15 mouse cellular contexts compared by ENCODE assay signal in genomic region chr11:3969837-3970236, GRCm38 (mm10). TPM values are rescaled to one million over a fixed set of nuclear protein-coding genes. Genes with fewer than 3 reads are reported as not detected.
DNase-seq lines count a peak whose midpoint lies in the region; ATAC-seq and TF ChIP-seq lines count a peak whose summit lies in the region.
"Had no signal": no experiment of that assay in that cellular context is flagged by ENCODE, and none has a peak within 500 bp of the region (broad histone marks: within the 10 kb centered on the region; RNA-seq: fewer than 3 reads in every experiment).

No protein-coding gene starts in this region.

- H3K27me3 ChIP-seq in forebrain, embryonic 11.5 days (ENCODE audit: control insufficient read depth, insufficient read depth, low read length), result no peaks in the 10 kb centered on the region
- no peaks in the 10 kb centered on the region for H3K27me3 ChIP-seq in forebrain, embryonic 12.5 days
- H3K27me3 ChIP-seq: liver, embryonic 13.5 days had no signal

- TF ChIP-seq POLR2A in bone marrow macrophage, adult 2 months (IDR thresholded peaks at IDR 0.05; ENCODE audit: borderline replicate concordance, low read depth, low read length), result no peak

- H3K9me3 ChIP-seq in forebrain, embryonic 11.5 days (ENCODE audit: control insufficient read depth, low read length), result no peaks in the 10 kb centered on the region
- H3K9me3 ChIP-seq in forebrain, embryonic 12.5 days, result no peaks in the 10 kb centered on the region
- H3K9me3 ChIP-seq: hindbrain, embryonic 10.5 days; liver, embryonic 13.5 days had no signal

- H3K27ac ChIP-seq in forebrain, embryonic 11.5 days (ENCODE audit: low read depth, low read length), result no peak overlapping the region
- H3K27ac ChIP-seq in forebrain, embryonic 12.5 days, result no peak overlapping the region
- no peak overlapping the region for H3K27ac ChIP-seq in left cerebral cortex, adult 2 months
- no peak overlapping the region for H3K27ac ChIP-seq in bone marrow macrophage, adult 2 months (ENCODE audit: insufficient read depth, low read depth, low read length)
- H3K27ac ChIP-seq: hindbrain, embryonic 10.5 days; liver, embryonic 13.5 days had no signal

- peak; percentile 55 for TF ChIP-seq CTCF in left cerebral cortex, adult 2 months (IDR thresholded peaks at IDR 0.05)
- 0 out of 2 replicates have a peak, but pooled peaks have one; percentile 10 for TF ChIP-seq CTCF in bone marrow macrophage, adult 2 months (IDR thresholded peaks at IDR 0.05; ENCODE audit: low read depth, low read length)

- H3K36me3 ChIP-seq in forebrain, embryonic 11.5 days (ENCODE audit: control insufficient read depth, insufficient read depth, low read length), result peaks cover 14% of the 10 kb centered on the region
- peaks cover 71% of the 10 kb centered on the region for H3K36me3 ChIP-seq in forebrain, embryonic 12.5 days (replicated peaks)

- 80% methylated on average over 3 of the region's 3 CpGs for WGBS in forebrain, embryonic 11.5 days
- 81% methylated on average over 3 of the region's 3 CpGs for WGBS in forebrain, embryonic 12.5 days

- no peak overlapping the region for H3K4me2 ChIP-seq in forebrain, embryonic 11.5 days (ENCODE audit: low read depth, low read length, severe bottlenecking)
- H3K4me2 ChIP-seq in forebrain, embryonic 12.5 days, result no peak overlapping the region
- H3K4me2 ChIP-seq: liver, embryonic 13.5 days had no signal

- H3K9ac ChIP-seq in forebrain, embryonic 11.5 days (ENCODE audit: low read length), result no peak overlapping the region
- no peak overlapping the region for H3K9ac ChIP-seq in forebrain, embryonic 12.5 days
- H3K9ac ChIP-seq: liver, embryonic 13.5 days had no signal

- peak; percentile 39 for DNase-seq in forebrain, embryonic 11.5 days (ENCODE audit: low spot score)
- DNase-seq in left cerebral cortex, adult 2 months (ENCODE audit: extremely low spot score in 1 of 2, low spot score in 2 of 2), result peak in 1 of 2 experiments; percentile 13
- no peak for DNase-seq in left cerebral cortex, postnatal 36 days (ENCODE audit: low spot score in 2 of 2)
- DNase-seq in 3T3-L1 (ENCODE audit: low read depth, low spot score), result peak; percentile 35
- DNase-seq in layer of hippocampus, adult 11-12 months (ENCODE audit: low spot score), result no peak
- DNase-seq in adrenal gland, adult 2 months, result no peak
- DNase-seq: B cell, adult 2 months; embryo, embryonic 11 days; liver, embryonic 13.5 days; thymus, postnatal 36 days had no signal

- intact Hi-C loops in left cerebral cortex, adult 2 months (cut with DNase I), result no loop called here
- intact Hi-C loops in left cerebral cortex, postnatal 36 days (cut with DNase I), result no loop called here

- no peak for ATAC-seq in forebrain, embryonic 11.5 days (replicated peaks; ENCODE audit: low FRiP score)
- ATAC-seq in forebrain, embryonic 12.5 days (ENCODE audit: low FRiP score), result no peak

- peaks cover 2% of the 10 kb centered on the region; the same call in 1 of the 2 replicates for H3K4me1 ChIP-seq in forebrain, embryonic 11.5 days (replicated peaks; ENCODE audit: control insufficient read depth, insufficient read depth, low read length)
- peaks cover 12% of the 10 kb centered on the region for H3K4me1 ChIP-seq in forebrain, embryonic 12.5 days
- peaks cover 9% of the 10 kb centered on the region for H3K4me1 ChIP-seq in bone marrow macrophage, adult 2 months (ENCODE audit: control insufficient read depth, insufficient read depth, low read length)

- H3K4me3 ChIP-seq in forebrain, embryonic 11.5 days (ENCODE audit: low read depth, low read length), result no peak overlapping the region
- no peak overlapping the region for H3K4me3 ChIP-seq in forebrain, embryonic 12.5 days (replicated peaks)
- no peak overlapping the region for H3K4me3 ChIP-seq in left cerebral cortex, adult 2 months
- no peak overlapping the region for H3K4me3 ChIP-seq in bone marrow macrophage, adult 2 months (ENCODE audit: insufficient read depth, low read length)
- H3K4me3 ChIP-seq: hindbrain, embryonic 10.5 days; liver, embryonic 13.5 days had no signal

RNA-seq across cellular contexts. Expression of gene Pes1, which starts 6.1 kb away (rescaled TPM):
- 82.9 and 90.4 TPM in 2 replicates for polyA plus RNA-seq in forebrain, embryonic 11.5 days (2014; fragmentation: Nextera tagmentation; extraction: Ambion mirVana)
- 81.2 and 92.8 TPM in 2 replicates for polyA plus RNA-seq in forebrain, embryonic 12.5 days (2016; fragmentation: Nextera tagmentation; extraction: Ambion mirVana)
- 10 to 100 TPM; 29.1 to 40.2 TPM for total RNA-seq in left cerebral cortex, adult 2 months (2021)
- 10 to 100 TPM; 38.3 to 42.0 TPM for total RNA-seq in left cerebral cortex, postnatal 36 days (2021)
- 58.8 and 73.7 TPM in 2 replicates for polyA plus RNA-seq in bone marrow macrophage, adult 2 months (2012; ENCODE audit: insufficient read depth, insufficient read length, missing spikeins)
- 10 to 100 TPM; 62.1 to 73.2 TPM for total RNA-seq in adrenal gland, adult 2 months (2021)
- polyA plus RNA-seq in adrenal gland, adult 2 months (2012; rRNA removed), result 29.7 and 38.6 TPM in 2 replicates

RNA-seq across cellular contexts. Expression of gene 4930556J24Rik, which starts 6.7 kb away (rescaled TPM):
- polyA plus RNA-seq in forebrain, embryonic 11.5 days (2014; fragmentation: Nextera tagmentation; extraction: Ambion mirVana), result 0.31 TPM in 1 of 2 replicates, not detected in the other
- 0.27 and 0.46 TPM in 2 replicates for polyA plus RNA-seq in forebrain, embryonic 12.5 days (2016; fragmentation: Nextera tagmentation; extraction: Ambion mirVana)
- under 1 TPM in 1 of 2 experiments, not detected in 1; 0.29 TPM for total RNA-seq in left cerebral cortex, adult 2 months (2021)
- under 1 TPM in 1 of 2 experiments, not detected in 1; 0.54 TPM for total RNA-seq in left cerebral cortex, postnatal 36 days (2021)
- polyA plus RNA-seq in bone marrow macrophage, adult 2 months (2012; ENCODE audit: insufficient read depth, insufficient read length, missing spikeins), result not detected in 2 replicates
- total RNA-seq in adrenal gland, adult 2 months (2021), result not detected
- polyA plus RNA-seq in adrenal gland, adult 2 months (2012; rRNA removed), result not detected in 2 replicates
- total RNA-seq: layer of hippocampus, postnatal 10 days had no signal
- polyA plus RNA-seq: gonadal fat pad, adult 2 months; liver, embryonic 13.5 days had no signal

RNA-seq across cellular contexts. Expression of gene Gal3st1, which starts 13.6 kb away (rescaled TPM):
- polyA plus RNA-seq in forebrain, embryonic 11.5 days (2014; fragmentation: Nextera tagmentation; extraction: Ambion mirVana), result 0.41 and 0.57 TPM in 2 replicates
- 0.95 and 1.3 TPM in 2 replicates for polyA plus RNA-seq in forebrain, embryonic 12.5 days (2016; fragmentation: Nextera tagmentation; extraction: Ambion mirVana)
- total RNA-seq in left cerebral cortex, adult 2 months (2021), result 1 to 10 TPM; 9.8 to 9.9 TPM
- total RNA-seq in left cerebral cortex, postnatal 36 days (2021), result 10 to 100 TPM; 13.2 to 17.4 TPM
- polyA plus RNA-seq in bone marrow macrophage, adult 2 months (2012; ENCODE audit: insufficient read depth, insufficient read length, missing spikeins), result not detected in 2 replicates
- under 1 TPM in 1 of 2 experiments, not detected in 1; 0.21 TPM for total RNA-seq in adrenal gland, adult 2 months (2021)
- polyA plus RNA-seq in adrenal gland, adult 2 months (2012; rRNA removed), result 0.63 and 0.79 TPM in 2 replicates

RNA-seq across cellular contexts. Expression of gene Tcn2, which starts 37.9 kb away (rescaled TPM):
- polyA plus RNA-seq in forebrain, embryonic 11.5 days (2014; fragmentation: Nextera tagmentation; extraction: Ambion mirVana), result 23.1 and 26.0 TPM in 2 replicates
- 17.0 and 19.1 TPM in 2 replicates for polyA plus RNA-seq in forebrain, embryonic 12.5 days (2016; fragmentation: Nextera tagmentation; extraction: Ambion mirVana)
- 10 to 100 TPM; 17.1 to 20.7 TPM for total RNA-seq in left cerebral cortex, adult 2 months (2021)
- total RNA-seq in left cerebral cortex, postnatal 36 days (2021), result 10 to 100 TPM; 18.2 to 20.0 TPM
- 107 and 117 TPM in 2 replicates for polyA plus RNA-seq in bone marrow macrophage, adult 2 months (2012; ENCODE audit: insufficient read depth, insufficient read length, missing spikeins)
- 100 to 1,000 TPM; 141 TPM for total RNA-seq in adrenal gland, adult 2 months (2021)
- 147 and 160 TPM in 2 replicates for polyA plus RNA-seq in adrenal gland, adult 2 months (2012; rRNA removed)

RNA-seq across cellular contexts. Expression of gene Slc35e4, which starts 55.4 kb away (rescaled TPM):
- 3.5 and 3.9 TPM in 2 replicates for polyA plus RNA-seq in forebrain, embryonic 11.5 days (2014; fragmentation: Nextera tagmentation; extraction: Ambion mirVana)
- 5.2 and 6.5 TPM in 2 replicates for polyA plus RNA-seq in forebrain, embryonic 12.5 days (2016; fragmentation: Nextera tagmentation; extraction: Ambion mirVana)
- 10 to 100 TPM; 19.1 to 20.9 TPM for total RNA-seq in left cerebral cortex, adult 2 months (2021)
- 10 to 100 TPM; 18.5 to 23.0 TPM for total RNA-seq in left cerebral cortex, postnatal 36 days (2021)
- polyA plus RNA-seq in bone marrow macrophage, adult 2 months (2012; ENCODE audit: insufficient read depth, insufficient read length, missing spikeins), result 9.6 and 9.7 TPM in 2 replicates
- total RNA-seq in adrenal gland, adult 2 months (2021), result 10 to 100 TPM in 1 of 2 experiments, 1 to 10 TPM in 1; 3.1 to 13.5 TPM
- polyA plus RNA-seq in adrenal gland, adult 2 months (2012; rRNA removed), result 13.9 and 19.3 TPM in 2 replicates

Comparison
In these comparisons a context has a peak if more than half of its experiments do, and no peak if none do; other contexts are left out.
1. DNase-seq: peak in forebrain, embryonic 11.5 days (single experiment) and 3T3-L1 (single experiment); none in left cerebral cortex, postnatal 36 days (0 of 2), layer of hippocampus, adult 11-12 months (single experiment) and adrenal gland, adult 2 months (single experiment).